Mouse (Mus musculus) cerebellum, adult 18-20 months (tissue): ENCODE measurements at regions not wholly inside any gene's neighbourhood (a gene's known extent, or its start where the extent isn't known, plus 50 kb on each side); places are given as distances from the start of the nearest gene placed in this dataset.

ENCODE experiments used
- DNase-seq, 2 experiments: peaks; one replicate each; pipeline ENCODE4 v3.0.0; 2021

- no peak for DNase-seq
Measured at GRCm38 (mm10) chr8:78877423-78877822, 56.5 kb upstream of the Lsm6 start.

DNA sequence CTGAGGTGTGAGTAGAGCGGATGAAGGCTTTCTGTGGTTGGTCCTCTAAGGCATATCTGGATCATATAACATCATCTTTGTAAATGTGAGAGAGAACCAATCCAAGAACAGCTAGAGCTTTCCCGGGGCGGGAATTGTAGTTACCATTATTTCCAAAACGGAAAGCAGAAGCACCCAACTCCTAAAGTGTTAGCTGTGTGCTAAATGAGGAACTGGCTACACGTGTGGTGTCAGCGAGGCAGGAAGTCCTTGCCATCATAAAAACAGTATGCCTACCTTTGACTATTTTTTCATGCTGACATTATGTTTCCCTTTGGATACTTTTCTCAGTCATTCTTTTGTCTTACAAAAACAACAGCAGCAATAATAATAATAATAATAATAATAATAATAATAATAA lies 68.8 kb upstream of the Lsm6 start:
- DNase-seq = no peak

GRCm38 (mm10) chr8:78890571-78890970 lies 69.6 kb upstream of the Lsm6 start:
- no peak for DNase-seq

DNA sequence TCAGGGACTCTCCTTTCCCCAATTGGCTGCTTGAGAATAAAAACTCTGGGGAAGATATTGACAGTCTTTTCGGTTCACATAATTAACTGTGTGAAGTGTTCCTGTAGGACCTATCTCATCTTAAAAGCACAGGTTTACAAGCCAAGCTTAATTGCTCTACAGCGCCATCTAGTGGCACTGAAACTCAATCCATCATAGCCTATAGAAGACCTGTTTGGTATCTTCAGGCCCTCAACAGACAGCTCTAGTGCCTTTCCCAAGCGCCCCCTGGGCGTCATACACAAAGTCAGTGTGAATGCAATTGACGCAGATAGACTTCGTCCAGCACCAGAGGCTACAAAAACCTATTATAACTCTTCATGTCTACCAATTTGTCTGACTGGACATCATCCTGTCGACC lies 78.9 kb upstream of the Lsm6 start:
- DNase-seq = peak; percentile 71 to 78

- DNase-seq = no peak
Measured at GRCm38 (mm10) chr8:78903034-78903433, 82.1 kb upstream of the Lsm6 start.

DNA sequence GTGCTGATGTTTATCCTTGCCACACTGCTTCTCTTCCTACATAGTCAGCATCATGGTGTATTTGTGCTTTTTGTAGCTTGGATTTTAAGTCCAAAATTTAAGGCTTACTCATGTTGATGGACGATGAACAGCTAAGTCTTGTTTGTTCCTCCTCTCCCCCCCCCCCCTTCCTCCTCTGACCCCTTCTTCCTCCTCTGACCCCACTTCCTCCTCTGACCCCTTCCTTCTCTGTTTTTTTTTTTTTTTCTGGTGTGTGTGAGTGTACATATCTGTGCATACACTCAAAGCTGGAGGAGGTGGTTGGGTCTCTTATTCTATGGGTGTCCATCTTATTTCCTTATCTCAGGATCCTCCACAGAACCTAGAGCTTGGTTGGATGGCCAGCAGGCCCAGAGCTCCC lies 87.0 kb upstream of the Lsm6 start:
- DNase-seq = no peak

DNA sequence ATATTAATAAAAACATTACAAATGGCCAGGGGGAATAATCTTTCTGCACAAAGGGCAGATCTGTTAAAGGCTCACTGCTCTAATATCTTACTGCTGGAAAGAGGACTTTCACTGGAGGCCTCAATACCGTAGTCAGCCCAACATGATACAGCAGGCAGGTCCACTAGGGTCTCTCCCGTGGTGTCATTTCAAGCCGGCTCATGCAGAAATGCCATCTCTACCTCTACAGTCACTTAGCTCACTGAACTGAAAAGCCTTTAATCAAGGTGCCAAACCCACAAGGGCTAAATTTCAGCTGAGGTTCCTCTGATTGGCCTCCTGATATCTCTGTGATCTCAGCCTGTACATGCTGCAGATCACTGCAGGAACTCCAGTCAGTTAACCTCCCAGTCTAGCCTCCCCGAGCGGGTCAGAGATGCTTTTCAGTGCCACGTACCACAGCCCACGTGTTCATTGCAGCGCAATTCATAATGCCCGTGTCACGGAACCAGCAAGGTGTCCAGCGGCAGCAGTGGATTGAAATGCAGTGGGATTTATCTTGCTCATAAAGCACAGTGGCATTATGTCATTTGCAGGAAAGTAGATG lies 90.4 kb upstream of the Lsm6 start:
- DNase-seq = no peak

DNA sequence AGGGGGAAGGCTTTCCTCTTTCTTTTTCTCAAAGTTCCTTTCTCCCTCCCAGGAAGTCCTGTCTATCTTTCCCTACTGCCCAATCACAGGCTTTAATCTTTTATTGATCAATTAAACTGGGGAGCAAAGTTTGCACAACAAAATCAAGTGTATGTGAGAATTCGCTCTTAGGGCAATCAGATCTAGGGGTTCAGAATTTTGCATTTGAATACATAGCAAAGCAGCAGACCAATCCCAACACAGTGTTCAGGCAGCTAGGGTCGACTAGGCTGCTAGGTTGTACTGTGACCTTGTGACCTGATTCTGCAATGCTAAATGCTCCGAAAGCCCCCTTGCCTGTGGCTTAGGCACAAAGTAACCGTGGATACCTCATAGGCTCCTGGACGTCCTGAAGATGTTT lies 91.5 kb upstream of the Lsm6 start:
- DNase-seq = no peak

DNA sequence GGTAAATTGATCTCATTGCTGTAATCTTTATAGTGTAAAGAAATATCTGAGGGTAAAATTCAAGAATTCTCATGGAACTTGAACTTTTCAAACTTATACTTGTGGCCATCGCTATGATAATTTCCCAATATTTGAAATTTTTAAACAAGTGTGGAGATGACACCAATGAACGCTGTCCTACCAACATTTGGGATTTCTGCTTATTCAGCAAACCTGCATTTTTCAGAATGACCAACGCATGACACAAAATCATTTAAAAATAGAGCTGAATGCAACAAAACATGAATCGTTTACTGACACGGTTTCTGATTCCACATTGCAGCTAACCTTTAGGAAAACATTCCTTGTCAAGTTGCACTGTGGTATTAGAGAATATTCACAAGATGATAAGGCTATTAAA lies 92.9 kb upstream of the Lsm6 start:
- no peak for DNase-seq

DNA sequence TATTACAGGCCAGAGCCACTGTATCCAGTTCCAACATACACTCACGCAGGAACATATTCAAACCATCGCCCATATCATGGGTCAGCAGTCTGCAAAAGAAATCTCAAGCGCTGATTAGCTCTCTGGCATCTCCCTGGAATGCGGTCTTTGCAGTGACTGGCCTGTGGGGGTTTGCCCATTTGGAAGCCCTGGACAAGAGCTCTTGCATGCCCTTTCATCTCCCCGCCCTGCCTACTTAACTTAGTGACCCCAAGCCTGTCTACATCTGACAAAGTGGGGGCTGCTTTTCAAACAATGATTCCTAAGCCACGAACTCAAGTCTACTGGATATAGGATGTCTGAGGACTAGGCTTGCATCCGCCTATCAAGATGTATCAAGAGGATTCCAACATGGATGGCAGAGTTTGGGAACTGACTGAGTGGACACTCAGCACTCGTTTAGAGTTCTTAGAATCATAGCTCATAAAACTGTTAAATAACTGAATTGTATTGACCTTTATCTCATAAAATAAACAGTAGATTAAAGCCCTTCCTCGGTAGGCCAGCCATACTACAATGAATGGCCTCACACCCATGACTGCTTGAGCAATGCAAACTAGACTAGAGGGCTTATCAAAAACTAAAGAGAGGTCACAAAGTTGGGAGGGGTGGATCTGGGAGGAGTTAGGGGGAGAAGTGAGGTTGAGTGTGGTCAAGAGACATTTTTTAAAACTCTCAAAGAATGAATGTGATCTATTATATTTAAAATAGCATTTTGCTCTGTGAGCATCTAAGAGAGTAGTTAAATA lies 97.4 kb upstream of the Zfp827 start:
- no peak for DNase-seq

- DNase-seq = no peak
Measured at GRCm38 (mm10) chr8:78932069-78932468, 96.2 kb upstream of the Zfp827 start.

GRCm38 (mm10) chr8:78940049-78940448 lies 88.2 kb upstream of the Zfp827 start:
- no peak for DNase-seq

- DNase-seq = no peak
Measured at GRCm38 (mm10) chr8:78941558-78941957, 86.7 kb upstream of the Zfp827 start.

GRCm38 (mm10) chr8:78944367-78944766 lies 83.9 kb upstream of the Zfp827 start:
- no peak for DNase-seq

- no peak for DNase-seq
Measured at GRCm38 (mm10) chr8:78945607-78946006, 82.6 kb upstream of the Zfp827 start.

GRCm38 (mm10) chr8:78946085-78946484 lies 82.2 kb upstream of the Zfp827 start:
- DNase-seq = no peak

DNA sequence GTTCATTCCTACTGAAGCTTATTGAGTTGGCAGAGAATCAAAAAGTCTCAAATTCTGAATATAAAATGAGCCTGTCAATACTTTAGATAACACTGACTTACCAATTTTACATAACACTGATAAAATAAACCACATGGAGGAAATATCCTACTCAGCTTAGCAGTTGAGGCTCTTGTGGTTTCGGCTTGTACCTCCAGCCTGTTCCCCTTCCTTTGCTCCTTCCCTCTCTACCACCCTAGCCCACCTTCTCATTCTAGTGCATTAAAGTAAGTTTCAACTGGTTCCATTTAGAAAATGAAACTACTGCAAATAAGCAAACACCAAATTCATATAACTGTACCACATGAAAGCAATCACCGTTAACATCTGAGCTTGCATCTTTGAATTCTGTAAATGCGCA lies 53.2 kb upstream of the Zfp827 start:
- no peak for DNase-seq
